Mouse (Mus musculus) Muller cell, postnatal 12 days (primary cell): ENCODE results near the gene Mfsd4b3.
"Not testable (repeated sequence)": the region's sequence is repeated elsewhere in the genome, so short reads cannot be mapped to it uniquely, and the experiment has no call there.

ENCODE experiments used
- DNase-seq: peaks from one replicate; pipeline ENCODE4 v3.0.0-alpha.2; 2015; ENCODE audit errors: inconsistent ontology term

The Mfsd4b3 gene

GRCm38 (mm10) chr10:39959761-39960440, at the start of gene Mfsd4b3:
Gene Mfsd4b3 (minus strand): TSS chr10:39960153.
- peak; percentile 95 for DNase-seq

- DNase-seq, result no peak
Measured at GRCm38 (mm10) chr10:40009591-40009990, 49.6 kb upstream of the Mfsd4b3 start.

GRCm38 (mm10) chr10:40008847-40009246, 48.9 kb upstream of the Mfsd4b3 start:
- DNase-seq, result not testable (repeated sequence)

- DNase-seq, result no peak
Measured at GRCm38 (mm10) chr10:40007953-40008352, 48.0 kb upstream of the Mfsd4b3 start.

GRCm38 (mm10) chr10:40006963-40007362, 47.0 kb upstream of the Mfsd4b3 start:
- no peak for DNase-seq

- DNase-seq, result no peak
Measured at GRCm38 (mm10) chr10:40000746-40001145, 40.8 kb upstream of the Mfsd4b3 start.

- no peak for DNase-seq
Measured at GRCm38 (mm10) chr10:39991155-39991554, 31.2 kb upstream of the Mfsd4b3 start.

- no peak for DNase-seq
Measured at GRCm38 (mm10) chr10:39986466-39986865, 26.5 kb upstream of the Mfsd4b3 start, which contains the start of gene Mfsd4b5. Gene Mfsd4b5 (minus strand): TSS chr10:39986646.

GRCm38 (mm10) chr10:39982604-39983003, 22.7 kb upstream of the Mfsd4b3 start:
- DNase-seq, result no peak

- DNase-seq, result no peak
Measured at GRCm38 (mm10) chr10:39978231-39978630, 18.3 kb upstream of the Mfsd4b3 start.

GRCm38 (mm10) chr10:39977346-39977745, 17.4 kb upstream of the Mfsd4b3 start:
- no peak for DNase-seq

- no peak for DNase-seq
Measured at GRCm38 (mm10) chr10:39975771-39976170, 15.8 kb upstream of the Mfsd4b3 start.

GRCm38 (mm10) chr10:39974982-39975381, 15.0 kb upstream of the Mfsd4b3 start:
- no peak for DNase-seq

- no peak for DNase-seq
Measured at GRCm38 (mm10) chr10:39967512-39967911, 7.6 kb upstream of the Mfsd4b3 start.

- DNase-seq, result no peak
Measured at GRCm38 (mm10) chr10:39961906-39962305, 2.0 kb upstream of the Mfsd4b3 start.

- no peak for DNase-seq
Measured at GRCm38 (mm10) chr10:39960441-39960822, 479 bp upstream of the Mfsd4b3 start.

GRCm38 (mm10) chr10:39958266-39958665, 1.7 kb downstream of the Mfsd4b3 start:
- DNase-seq, result no peak

- DNase-seq, result no peak
Measured at GRCm38 (mm10) chr10:39956340-39956878, 3.5 kb downstream of the Mfsd4b3 start.

GRCm38 (mm10) chr10:39955163-39955562, 4.8 kb downstream of the Mfsd4b3 start:
- DNase-seq, result no peak

- DNase-seq, result no peak
Measured at GRCm38 (mm10) chr10:39949377-39949954, 10.5 kb downstream of the Mfsd4b3 start.

GRCm38 (mm10) chr10:39947195-39947594, 12.8 kb downstream of the Mfsd4b3 start:
- not testable (repeated sequence) for DNase-seq

GRCm38 (mm10) chr10:39936553-39936952, 23.4 kb downstream of the Mfsd4b3 start:
- no peak for DNase-seq

- DNase-seq, result peak; percentile 31
Measured at GRCm38 (mm10) chr10:39926616-39927139, 33.3 kb downstream of the Mfsd4b3 start, which contains the start of gene Mfsd4b2. Gene Mfsd4b2 (minus strand): TSS chr10:39926923.
